Mouse (Mus musculus): ENCODE measurements around the gene Lrrc7. TPM values are rescaled to one million over a fixed set of nuclear protein-coding genes. Genes with fewer than 3 reads are reported as not detected.

Lrrc7 gene
- polyA plus RNA-seq, 1 experiment from 2014 or later: 1.0 TPM

DNA sequence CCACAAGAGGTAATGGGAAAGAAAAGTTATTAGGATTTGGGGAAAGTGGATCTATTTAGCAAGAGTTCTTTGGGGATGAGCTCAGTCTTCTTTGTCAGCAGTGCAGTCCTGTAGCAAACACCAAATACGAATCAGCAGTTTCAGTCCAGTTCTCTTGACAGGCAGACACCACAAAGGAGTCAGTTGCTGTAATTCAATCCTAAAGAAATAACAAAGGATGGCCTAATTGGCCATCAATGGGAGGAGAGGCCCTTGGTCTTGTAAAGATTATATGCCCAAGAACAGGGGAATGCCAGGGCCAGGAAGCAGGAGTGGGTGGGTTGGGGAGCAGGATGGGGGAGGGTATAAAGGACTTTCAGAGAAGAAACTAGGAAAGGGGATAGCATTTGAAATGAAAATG, 33.5 kb downstream of the Lrrc7 start:
- Histone ChIP-seq H3K9me3 (no peaks in the 10 kb centered on the region), H3K27ac (no peak overlapping the region), H3K27me3 (replicated peaks) (no peaks in the 10 kb centered on the region), H3K4me2 (replicated peaks) (no peak overlapping the region), H3K36me3 (no peaks in the 10 kb centered on the region), H3K4me1 (replicated peaks) (no peaks in the 10 kb centered on the region), H3K4me3 (replicated peaks) (no peak overlapping the region), H3K9ac (no peak overlapping the region)
- WGBS: 60% methylated on average over 1 of the region's 1 CpGs
- ATAC-seq: no peak

DNA sequence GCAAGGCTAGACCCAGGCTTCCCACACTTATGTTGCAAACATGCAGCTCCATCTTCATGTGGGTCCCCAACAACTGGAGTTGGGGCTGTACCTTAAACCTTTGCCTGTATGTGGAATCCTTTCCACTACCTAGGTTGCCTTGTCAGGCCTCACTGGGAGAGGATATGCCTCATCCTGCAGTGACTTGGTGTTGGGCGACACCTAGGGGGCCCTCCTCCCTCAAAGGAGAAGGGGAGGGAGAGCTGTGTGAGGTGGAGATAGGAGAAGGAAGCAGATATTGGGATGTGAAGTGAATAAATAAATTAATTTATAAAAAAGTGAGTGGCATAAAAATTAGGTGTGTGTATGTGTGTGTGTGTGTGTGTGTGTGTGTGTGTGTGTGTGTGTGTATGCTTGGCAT, 68.3 kb downstream of the Lrrc7 start:
- H3K9ac ChIP-seq: no peak overlapping the region
- no peak overlapping the region for H3K4me2 ChIP-seq (replicated peaks)
- H3K4me1 ChIP-seq (replicated peaks): no peaks in the 10 kb centered on the region
- ATAC-seq: no peak
- WGBS: 78% methylated on average over 1 of the region's 1 CpGs
- no peaks in the 10 kb centered on the region for H3K36me3 ChIP-seq
- no peak overlapping the region for H3K27ac ChIP-seq
- no peak overlapping the region for H3K4me3 ChIP-seq (replicated peaks)
- no peaks in the 10 kb centered on the region for H3K9me3 ChIP-seq
- H3K27me3 ChIP-seq (replicated peaks): no peaks in the 10 kb centered on the region

DNA sequence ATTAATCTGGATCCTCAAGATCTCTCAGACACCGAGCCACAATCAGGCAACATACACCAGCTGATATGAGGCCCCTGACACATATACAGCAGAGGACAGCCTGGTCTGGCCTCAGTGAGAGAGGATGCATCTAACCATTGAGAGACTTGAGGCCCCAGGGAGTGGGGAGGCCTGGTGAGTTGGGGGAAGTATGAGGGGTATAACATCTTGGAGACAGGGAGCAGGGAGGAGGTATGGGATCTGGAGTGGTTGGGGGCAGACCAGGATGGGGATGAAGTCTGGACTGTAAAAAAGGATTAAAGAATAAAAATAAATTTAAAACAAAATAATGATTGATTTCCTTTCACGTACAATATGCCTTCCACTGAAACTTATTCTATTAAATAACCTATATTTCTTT, 82.3 kb downstream of the Lrrc7 start:
- Histone ChIP-seq H3K27me3 (replicated peaks) (no peaks in the 10 kb centered on the region), H3K27ac (no peak overlapping the region), H3K4me3 (replicated peaks) (no peak overlapping the region), H3K9ac (no peak overlapping the region), H3K36me3 (no peaks in the 10 kb centered on the region), H3K9me3 (no peaks in the 10 kb centered on the region), H3K4me1 (replicated peaks) (no peaks in the 10 kb centered on the region), H3K4me2 (replicated peaks) (no peak overlapping the region)
- ATAC-seq: no peak
- 89% methylated on average over 2 of the region's 2 CpGs for WGBS

DNA sequence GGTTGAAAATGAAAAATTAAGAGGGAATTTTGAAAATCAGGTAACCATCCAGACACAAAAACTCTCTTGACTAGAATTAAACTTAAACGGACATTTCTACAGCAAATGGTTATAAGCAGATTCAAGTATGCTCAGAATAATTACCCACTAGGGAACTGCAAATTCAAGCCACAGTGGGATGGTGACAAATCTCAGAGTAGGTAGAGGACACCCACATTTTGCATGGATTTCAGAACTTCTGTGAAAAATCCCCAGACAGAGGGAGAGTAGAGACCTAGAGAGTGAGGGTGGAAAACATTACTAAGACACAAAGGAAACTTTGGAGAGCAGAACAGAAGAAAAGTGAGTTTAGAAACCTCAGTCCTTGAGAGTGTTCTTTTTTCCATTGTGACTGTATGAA, 161.4 kb downstream of the Lrrc7 start:
- Histone ChIP-seq H3K9me3 (no peaks in the 10 kb centered on the region), H3K4me2 (replicated peaks) (no peak overlapping the region), H3K36me3 (no peaks in the 10 kb centered on the region), H3K4me1 (replicated peaks) (no peaks in the 10 kb centered on the region), H3K27me3 (replicated peaks) (no peaks in the 10 kb centered on the region), H3K4me3 (replicated peaks) (no peak overlapping the region), H3K9ac (no peak overlapping the region), H3K27ac (no peak overlapping the region)
- ATAC-seq: no peak
- 85% methylated on average over 1 of the region's 1 CpGs for WGBS

DNA sequence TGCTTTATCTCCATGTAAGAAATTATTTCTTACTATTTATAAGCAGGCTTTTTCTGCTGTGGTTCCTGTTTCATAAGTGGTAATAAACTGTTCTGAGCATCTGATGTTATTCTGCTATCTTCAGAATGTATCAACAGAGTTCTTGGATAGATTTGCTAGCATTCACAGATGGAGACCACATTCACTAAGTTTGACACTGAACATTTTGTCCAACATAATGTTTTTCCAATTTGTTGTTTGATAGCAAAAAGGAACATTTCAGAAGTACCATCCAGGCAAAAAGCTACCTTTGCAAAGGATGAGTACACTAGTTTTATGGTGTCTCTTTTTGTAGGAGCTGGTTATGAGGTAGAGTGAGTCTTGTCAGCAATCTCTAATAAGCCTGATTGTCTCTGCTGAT, 170.5 kb downstream of the Lrrc7 start:
- no peak for ATAC-seq
- H3K4me3 ChIP-seq (replicated peaks): no peak overlapping the region
- no peak overlapping the region for H3K9ac ChIP-seq
- no peak overlapping the region for H3K27ac ChIP-seq
- no peaks in the 10 kb centered on the region for H3K9me3 ChIP-seq
- H3K4me1 ChIP-seq (replicated peaks): no peaks in the 10 kb centered on the region
- H3K4me2 ChIP-seq (replicated peaks): no peak overlapping the region
- H3K27me3 ChIP-seq (replicated peaks): no peaks in the 10 kb centered on the region
- H3K36me3 ChIP-seq: no peaks in the 10 kb centered on the region

DNA sequence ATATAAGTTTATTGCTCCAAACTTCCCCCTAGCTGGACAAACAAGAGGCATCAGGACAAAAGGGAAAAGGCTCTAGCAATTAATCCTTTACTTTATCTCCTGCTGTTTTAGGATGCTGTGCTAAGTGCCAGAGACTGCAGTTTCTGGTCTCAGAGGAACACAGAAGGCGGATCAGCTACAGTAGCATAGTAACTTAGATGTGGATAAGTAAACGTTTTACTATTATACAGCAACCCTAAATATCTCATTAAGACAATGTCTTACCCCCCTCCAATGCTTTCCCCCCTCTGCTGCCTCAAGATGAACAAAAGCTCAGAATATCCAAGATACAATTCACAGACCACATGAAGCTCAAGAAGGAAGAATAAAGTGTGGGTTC, 174.0 kb downstream of the Lrrc7 start:
- no peak for ATAC-seq
- no peaks in the 10 kb centered on the region for H3K27me3 ChIP-seq (replicated peaks)
- H3K27ac ChIP-seq: no peak overlapping the region
- H3K4me3 ChIP-seq (replicated peaks): no peak overlapping the region
- H3K4me2 ChIP-seq (replicated peaks): no peak overlapping the region
- no peaks in the 10 kb centered on the region for H3K9me3 ChIP-seq
- H3K36me3 ChIP-seq: no peaks in the 10 kb centered on the region
- 50% methylated on average over 2 of the region's 2 CpGs for WGBS
- H3K9ac ChIP-seq: no peak overlapping the region
- no peaks in the 10 kb centered on the region for H3K4me1 ChIP-seq (replicated peaks)

DNA sequence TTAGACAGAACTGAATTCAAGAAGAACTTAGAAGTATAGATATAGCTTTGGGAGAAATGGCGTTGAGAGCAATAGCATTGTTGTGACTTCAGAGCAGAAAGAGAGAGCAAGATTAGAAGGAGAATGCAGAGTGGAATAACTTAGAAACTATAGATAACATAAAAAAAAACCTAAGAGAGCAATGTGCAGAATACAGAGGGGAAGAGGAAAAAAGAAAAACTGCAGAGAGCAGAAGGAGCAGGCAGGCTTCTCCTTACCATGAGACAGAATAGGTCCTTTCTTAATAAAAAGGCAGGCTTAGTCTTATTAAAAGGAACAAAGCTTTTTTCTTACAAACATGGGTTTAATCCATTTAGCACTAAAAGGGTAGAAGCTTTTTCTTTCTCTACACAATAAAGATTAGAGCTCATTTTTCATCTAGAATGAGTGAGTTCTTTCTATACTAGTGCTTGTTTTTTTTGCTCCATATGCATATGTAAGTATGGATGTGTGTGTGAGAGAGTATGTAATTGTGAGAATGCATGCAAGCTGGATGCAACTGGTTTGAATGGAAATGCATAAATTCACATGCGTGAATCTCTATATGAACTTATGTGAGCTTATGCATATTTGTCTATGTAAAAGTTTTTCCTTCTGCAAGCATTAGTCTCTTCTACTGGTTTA, 174.5 kb downstream of the Lrrc7 start:
- Histone ChIP-seq H3K27ac (no peak overlapping the region), H3K4me1 (replicated peaks) (no peaks in the 10 kb centered on the region), H3K9me3 (no peaks in the 10 kb centered on the region), H3K36me3 (no peaks in the 10 kb centered on the region), H3K4me3 (replicated peaks) (no peak overlapping the region), H3K4me2 (replicated peaks) (no peak overlapping the region), H3K27me3 (replicated peaks) (no peaks in the 10 kb centered on the region), H3K9ac (no peak overlapping the region)
- WGBS: 44% methylated on average over 2 of the region's 2 CpGs
- no peak for ATAC-seq

DNA sequence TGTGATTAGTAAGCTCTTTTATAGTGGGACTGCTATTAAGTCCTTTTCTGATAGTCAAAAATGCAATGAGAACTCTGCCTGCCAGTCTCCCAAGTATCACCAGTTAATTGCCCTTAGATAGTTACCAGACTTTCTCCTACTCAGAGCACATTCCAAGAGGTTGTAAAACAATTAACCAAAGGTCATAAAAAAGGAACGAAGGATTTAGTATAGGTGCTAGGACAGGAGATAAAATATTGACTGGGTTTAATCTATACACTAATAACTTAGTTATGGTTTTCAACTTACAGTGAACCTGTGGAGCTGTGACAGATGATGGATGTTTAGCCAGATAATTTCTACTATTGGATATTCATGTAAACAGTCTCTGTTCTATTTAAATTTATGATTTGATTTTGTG, 175.2 kb downstream of the Lrrc7 start:
- 4% methylated on average over 1 of the region's 1 CpGs for WGBS
- no peak overlapping the region for H3K9ac ChIP-seq
- H3K27ac ChIP-seq: no peak overlapping the region
- no peaks in the 10 kb centered on the region for H3K36me3 ChIP-seq
- no peak overlapping the region for H3K4me2 ChIP-seq (replicated peaks)
- no peak overlapping the region for H3K4me3 ChIP-seq (replicated peaks)
- H3K9me3 ChIP-seq: no peaks in the 10 kb centered on the region
- peak; percentile 87 for ATAC-seq
- H3K27me3 ChIP-seq (replicated peaks): no peaks in the 10 kb centered on the region
- H3K4me1 ChIP-seq (replicated peaks): no peaks in the 10 kb centered on the region

DNA sequence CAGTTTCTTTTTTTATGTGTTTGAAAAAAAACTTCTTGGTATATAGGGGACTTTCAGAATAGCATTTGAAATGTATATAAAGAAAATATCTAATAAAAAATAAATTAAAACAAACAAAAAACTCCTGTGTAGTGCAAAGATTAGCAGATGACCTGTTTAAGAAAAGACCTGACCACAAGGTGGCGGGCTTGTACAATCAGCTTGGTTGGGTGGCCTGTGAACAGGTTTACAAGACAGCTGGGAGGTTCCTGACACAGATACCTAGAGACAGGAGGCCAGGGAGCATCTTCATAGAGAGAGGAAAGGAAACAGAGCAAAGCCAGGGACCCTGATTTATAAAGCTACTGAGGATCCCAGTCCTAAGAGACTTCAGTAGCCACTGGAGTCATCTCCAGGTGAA, 186.1 kb downstream of the Lrrc7 start:
- no peak for ATAC-seq
- H3K4me1 ChIP-seq (replicated peaks): no peaks in the 10 kb centered on the region
- H3K27ac ChIP-seq: no peak overlapping the region
- no peak overlapping the region for H3K9ac ChIP-seq
- no peak overlapping the region for H3K4me3 ChIP-seq (replicated peaks)
- no peaks in the 10 kb centered on the region for H3K27me3 ChIP-seq (replicated peaks)
- WGBS: 18% methylated on average over 1 of the region's 1 CpGs
- no peaks in the 10 kb centered on the region for H3K36me3 ChIP-seq
- H3K9me3 ChIP-seq: no peaks in the 10 kb centered on the region
- H3K4me2 ChIP-seq (replicated peaks): no peak overlapping the region

DNA sequence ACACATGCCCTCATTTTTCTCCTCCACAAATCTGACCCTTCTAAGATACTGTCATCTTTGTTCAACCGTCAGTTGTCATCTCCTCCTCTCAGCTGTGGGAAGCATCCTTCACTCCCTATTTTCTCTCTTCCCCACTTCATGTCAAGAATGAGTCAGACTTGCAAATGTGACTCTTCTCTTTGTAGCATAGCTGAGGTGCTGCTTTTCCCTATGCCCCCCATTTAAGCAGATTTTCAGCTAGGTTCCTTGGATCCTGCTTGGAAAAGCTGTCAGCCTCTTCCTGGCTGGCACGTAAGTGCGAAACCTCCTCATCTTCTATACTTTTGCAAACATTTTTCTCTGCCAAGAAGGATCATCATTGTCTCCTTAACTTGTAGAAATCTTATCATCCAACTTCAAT, 192.9 kb downstream of the Lrrc7 start:
- WGBS: 77% methylated on average over 3 of the region's 3 CpGs
- H3K9me3 ChIP-seq: no peaks in the 10 kb centered on the region
- no peak overlapping the region for H3K4me2 ChIP-seq (replicated peaks)
- H3K4me1 ChIP-seq (replicated peaks): no peaks in the 10 kb centered on the region
- H3K27ac ChIP-seq: no peak overlapping the region
- no peak overlapping the region for H3K4me3 ChIP-seq (replicated peaks)
- H3K9ac ChIP-seq: no peak overlapping the region
- no peaks in the 10 kb centered on the region for H3K36me3 ChIP-seq
- no peak for ATAC-seq
- no peaks in the 10 kb centered on the region for H3K27me3 ChIP-seq (replicated peaks)

DNA sequence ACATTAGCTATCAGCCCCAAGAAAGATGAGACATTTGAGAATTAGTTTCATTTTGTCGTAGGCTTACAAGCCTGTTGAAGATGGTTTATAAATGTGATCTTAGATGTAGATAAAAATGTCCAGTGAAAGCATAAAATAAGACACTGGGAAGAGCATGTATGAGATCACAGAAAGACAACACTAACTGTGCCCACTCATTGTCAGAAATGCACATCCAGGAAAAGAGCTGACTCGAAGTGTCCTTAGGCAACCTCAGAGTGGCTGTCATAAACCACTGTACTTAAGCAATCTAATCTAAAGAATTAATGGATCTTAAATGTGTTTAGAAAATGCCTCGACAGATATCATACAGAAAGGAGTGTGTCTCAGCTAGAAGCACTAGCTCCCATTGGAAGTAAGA, 196.2 kb downstream of the Lrrc7 start:
- Histone ChIP-seq H3K4me2 (replicated peaks) (no peak overlapping the region), H3K9me3 (no peaks in the 10 kb centered on the region), H3K27me3 (replicated peaks) (no peaks in the 10 kb centered on the region), H3K36me3 (no peaks in the 10 kb centered on the region), H3K4me1 (replicated peaks) (no peaks in the 10 kb centered on the region), H3K27ac (no peak overlapping the region), H3K9ac (no peak overlapping the region), H3K4me3 (replicated peaks) (no peak overlapping the region)
- ATAC-seq: no peak
- WGBS: 73% methylated on average over 3 of the region's 3 CpGs

DNA sequence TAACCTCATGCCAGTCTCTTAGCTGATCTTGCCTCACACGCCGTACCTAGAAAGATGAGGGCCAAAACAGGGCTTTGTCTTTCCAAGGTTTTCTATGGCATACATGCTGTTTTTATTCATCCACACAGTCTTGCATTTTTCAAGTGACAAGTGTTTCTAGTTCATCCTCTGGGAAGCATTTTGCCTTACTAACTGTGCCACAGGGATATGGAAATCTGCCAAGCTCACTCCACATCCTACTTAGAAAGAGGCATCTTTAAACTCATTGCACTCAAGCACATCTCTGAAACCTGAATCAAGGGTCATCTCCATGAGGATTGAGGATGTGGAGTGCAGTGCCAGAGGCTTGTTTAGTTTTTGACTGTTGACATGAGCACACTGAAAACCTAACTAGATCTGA, 199.9 kb downstream of the Lrrc7 start:
- Histone ChIP-seq H3K36me3 (no peaks in the 10 kb centered on the region), H3K9ac (no peak overlapping the region), H3K27me3 (replicated peaks) (no peaks in the 10 kb centered on the region), H3K27ac (no peak overlapping the region), H3K4me3 (replicated peaks) (no peak overlapping the region), H3K4me1 (replicated peaks) (no peaks in the 10 kb centered on the region), H3K9me3 (no peaks in the 10 kb centered on the region), H3K4me2 (replicated peaks) (no peak overlapping the region)
- 92% methylated on average over 2 of the region's 2 CpGs for WGBS
- ATAC-seq: no peak

DNA sequence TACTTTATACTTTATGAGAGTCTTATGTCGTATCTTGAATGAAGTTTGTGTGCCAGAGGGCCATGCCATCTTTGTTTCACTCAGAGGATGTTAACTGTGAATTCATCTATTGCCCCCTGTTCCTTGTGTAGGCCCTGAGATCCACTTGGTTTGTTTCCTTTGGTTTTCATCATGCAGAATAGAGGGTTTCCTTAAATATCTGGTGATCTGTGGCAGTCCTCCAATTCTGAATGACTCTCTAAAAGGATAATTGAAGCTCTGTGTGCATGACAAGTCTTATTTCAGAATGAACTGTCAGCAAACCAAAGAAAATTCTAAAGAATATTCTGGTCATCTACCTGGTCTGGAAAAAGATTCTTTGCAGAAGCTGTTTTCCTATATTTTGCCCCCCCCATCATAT, 205.3 kb downstream of the Lrrc7 start:
- Histone ChIP-seq H3K36me3 (no peaks in the 10 kb centered on the region), H3K27ac (no peak overlapping the region)
- WGBS: 74% methylated on average over 1 of the region's 1 CpGs

More for the DNA sequence above, 205.3 kb downstream of the Lrrc7 start:
- no peaks in the 10 kb centered on the region for H3K4me1 ChIP-seq (replicated peaks)
- H3K9me3 ChIP-seq: no peaks in the 10 kb centered on the region
- H3K27me3 ChIP-seq (replicated peaks): no peaks in the 10 kb centered on the region
- ATAC-seq: no peak
- no peak overlapping the region for H3K9ac ChIP-seq
- H3K4me2 ChIP-seq (replicated peaks): no peak overlapping the region
- H3K4me3 ChIP-seq (replicated peaks): no peak overlapping the region

Data from intestine, embryonic 15.5 days (tissue).